Mouse (Mus musculus) embryo, embryonic 9.5 days (tissue): ENCODE results near the gene Hapln4.
A peak's percentile ranks its signal among the peaks of the same experiment; 100 is the strongest.
"Not testable (repeated sequence)": the region's sequence is repeated elsewhere in the genome, so short reads cannot be mapped to it uniquely, and the experiment has no call there.

Source experiments
- DNase-seq: peaks from one replicate; pipeline ENCODE4 v3.0.0-alpha.2; 2017; ENCODE audit errors: extremely low spot score

Gene Hapln4

DNA sequence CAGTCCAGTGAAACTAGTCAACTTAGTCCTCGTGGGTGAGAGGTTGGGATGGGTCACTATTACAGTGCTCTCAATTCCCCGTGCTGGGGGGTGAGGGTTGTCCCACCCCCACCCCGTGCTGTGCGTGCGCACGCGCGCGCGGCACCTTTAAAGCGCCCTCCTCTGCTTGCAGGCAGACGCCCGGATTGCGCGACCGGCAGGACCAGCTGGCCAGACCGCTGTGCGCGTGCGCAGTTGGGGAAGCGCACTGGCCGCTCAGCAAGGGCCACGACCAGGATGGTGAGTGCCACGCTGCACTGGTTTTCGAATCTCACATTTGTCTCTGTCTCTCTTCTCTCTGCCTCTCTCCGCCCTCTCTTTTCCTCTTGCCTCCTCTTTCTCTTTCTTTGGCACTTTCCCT lies at the start of gene Hapln4:
Hapln4 (plus strand) TSS at position 173 of the 400 bp plus-strand sequence.
- peak; percentile 69 for DNase-seq

- no peak for DNase-seq
These were observed 45.3 kb upstream of the Hapln4 start for GRCm38 (mm10) chr8:70037994-70038393.

DNA sequence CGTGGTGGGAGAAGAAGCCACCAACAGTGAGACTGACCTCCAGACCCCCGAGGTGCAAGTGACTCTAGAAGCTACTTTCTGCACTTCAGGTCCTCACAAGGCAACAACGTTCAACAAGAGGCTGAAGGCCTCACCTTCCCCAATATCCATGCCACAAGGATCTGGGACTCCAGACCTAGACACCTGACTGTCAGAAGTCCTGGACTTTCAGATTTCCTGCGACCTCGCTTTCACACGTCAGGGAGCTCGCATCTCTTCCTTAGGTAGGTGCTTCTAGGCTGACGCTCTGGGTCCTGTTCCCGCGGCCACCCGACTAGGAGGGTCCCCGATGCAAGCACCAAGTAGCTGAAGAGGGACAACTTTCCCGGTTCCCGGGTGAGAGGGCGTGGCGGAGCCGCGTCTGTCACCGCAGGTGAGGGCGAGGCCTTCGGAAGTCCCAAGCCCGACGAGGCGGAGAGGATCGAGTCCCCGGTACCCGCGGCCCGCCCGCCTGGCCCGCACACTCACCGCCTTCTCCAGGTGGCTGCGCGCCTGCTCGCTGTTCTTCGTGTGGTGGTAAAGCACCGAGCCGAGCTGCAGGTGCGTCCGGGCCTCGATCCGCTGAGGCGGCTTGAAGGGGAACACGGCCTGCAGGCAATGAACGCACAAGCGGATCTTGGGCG lies 41.2 kb upstream of the Hapln4 start:
- no peak for DNase-seq

DNA sequence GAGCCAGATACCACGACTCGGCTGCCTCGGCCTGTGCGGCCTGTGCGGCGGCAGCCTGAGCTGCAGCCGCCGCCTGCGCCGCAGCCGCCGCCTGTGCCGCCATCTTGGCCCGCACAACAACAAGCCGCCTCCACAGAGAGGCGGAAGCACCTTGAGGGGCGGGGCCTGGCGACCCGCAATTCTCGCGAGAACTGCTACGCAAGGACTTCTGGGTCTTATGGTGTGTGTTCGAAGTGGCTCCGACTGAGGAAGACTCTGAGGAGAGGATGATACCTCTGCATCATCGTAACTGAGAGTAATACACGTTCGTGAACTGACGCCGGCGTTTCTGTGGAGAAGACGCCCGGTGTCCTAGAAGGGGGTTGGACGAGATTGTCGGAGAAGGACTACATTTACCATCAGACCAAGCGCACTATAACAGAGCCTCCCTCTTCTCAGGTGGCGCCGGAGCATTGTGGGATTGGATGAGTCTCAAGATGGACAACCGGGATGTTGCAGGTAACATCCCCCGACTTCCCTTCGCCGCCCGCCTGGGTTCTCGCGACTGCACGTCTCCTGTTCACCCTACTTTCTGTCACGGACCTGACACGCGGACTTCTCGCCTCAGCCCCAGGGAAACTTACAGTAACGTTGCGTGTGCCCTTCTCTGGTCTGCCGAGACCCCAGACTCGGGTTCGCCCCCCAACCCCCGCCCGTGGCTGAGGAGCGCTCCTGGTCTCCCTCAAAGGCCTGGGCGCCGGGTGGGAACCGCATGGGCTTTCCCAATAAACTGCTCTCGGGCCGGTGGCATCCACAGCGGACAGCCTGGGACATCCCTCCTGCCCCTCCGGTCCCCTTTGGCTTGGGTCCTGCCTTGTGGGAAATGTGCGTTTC lies 40.4 kb upstream of the Hapln4 start, which contains the start of the genes Mau2 and Sugp1:
Mau2 (minus strand) TSS at position 152 of the 873 bp plus-strand sequence.
Sugp1 (plus strand) TSS at position 231 of the 873 bp plus-strand sequence.
- DNase-seq = peak; percentile 96

DNA sequence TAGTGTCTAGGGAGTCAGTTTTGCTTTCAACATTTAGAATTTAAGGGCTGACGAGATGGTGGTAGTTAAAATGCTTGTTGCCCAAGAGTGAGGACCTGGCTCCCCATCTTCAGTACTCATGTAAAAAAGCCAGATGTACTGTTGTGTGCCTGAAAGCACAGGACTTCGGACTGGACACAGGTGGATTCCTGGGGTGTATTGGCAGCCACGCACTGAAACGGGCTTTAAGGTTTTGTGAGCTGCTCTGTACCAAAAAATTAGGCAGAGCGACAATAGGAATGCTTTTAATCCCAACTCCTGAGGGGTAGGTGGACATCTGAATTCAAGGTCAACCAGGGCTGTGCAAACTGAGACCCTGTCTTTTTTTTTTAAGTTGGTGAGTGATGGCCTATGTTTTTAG lies 39.3 kb upstream of the Hapln4 start:
- no peak for DNase-seq

- DNase-seq = no peak
These were observed 33.6 kb upstream of the Hapln4 start for GRCm38 (mm10) chr8:70049662-70050061.

DNA sequence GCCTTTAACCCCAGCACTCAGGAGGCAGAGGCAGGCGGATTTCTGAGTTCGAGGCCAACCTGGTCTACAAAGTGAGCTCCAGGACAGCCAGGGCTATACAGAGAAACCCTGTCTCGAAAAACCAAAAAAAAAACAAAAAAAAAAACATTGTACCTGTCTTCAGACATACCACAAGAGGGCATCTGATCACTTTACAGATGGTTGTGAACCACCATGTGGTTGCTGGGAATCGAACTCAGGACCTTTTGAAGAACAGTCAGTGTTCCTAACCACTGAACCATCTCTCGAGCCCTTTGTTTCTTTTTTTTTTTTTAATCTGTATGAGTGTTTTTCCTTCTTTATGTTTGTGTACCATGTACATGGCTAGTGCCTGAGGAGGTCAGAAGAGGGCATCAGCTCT lies 32.8 kb upstream of the Hapln4 start:
- not testable (repeated sequence) for DNase-seq

DNA sequence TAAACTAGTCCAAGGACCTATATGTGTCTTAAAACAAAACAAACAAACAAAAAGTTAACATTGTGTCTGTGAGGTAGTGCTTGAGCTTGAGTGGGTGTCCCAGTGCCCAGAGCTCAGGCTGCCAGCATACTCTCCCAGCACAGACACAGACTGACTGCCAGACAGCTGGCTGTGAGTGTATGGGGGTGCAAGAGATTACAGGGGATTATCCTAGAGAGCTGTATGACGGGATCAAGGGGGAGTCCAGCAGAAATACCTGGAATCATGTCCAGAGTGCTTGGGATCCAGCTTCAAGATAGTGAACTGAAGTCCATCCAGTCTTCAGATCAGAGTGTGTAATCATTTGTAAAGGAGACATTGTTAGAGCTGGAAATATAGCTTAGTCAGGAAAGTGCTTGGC lies 25.5 kb upstream of the Hapln4 start:
- DNase-seq = no peak

DNA sequence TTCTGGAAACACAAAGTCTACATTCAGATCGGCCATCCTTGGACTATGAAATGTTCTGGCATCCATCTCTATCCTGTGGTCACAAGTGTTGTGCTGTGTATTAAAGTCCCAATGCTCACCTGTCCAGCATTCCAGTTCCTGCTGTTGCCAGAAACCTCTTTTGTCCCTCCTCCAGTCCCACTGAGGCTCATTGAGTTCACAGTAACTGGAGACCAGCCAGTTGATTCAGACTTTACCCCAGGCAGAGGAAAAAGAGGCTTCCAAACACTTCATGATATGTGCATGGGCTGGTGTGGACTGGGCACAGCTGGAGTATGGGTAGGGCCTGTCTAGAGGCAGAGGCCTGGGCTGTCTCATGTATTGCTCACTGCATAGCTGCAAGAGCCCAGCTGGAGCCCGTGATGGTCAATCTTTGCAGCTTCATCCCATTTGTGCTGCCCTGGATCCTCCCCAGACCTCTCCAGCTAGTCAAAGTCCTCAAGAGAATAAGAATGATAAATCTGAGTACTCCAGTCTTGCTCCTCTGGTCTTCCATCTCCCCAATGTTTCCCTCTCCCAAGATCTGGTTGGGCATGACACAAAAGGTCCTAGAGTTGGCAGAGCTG lies 11.3 kb upstream of the Hapln4 start:
- DNase-seq = no peak

- peak; percentile 36 for DNase-seq
These were observed 10.7 kb upstream of the Hapln4 start, which contains the start of gene Tm6sf2 for GRCm38 (mm10) chr8:70072441-70073069. Gene Tm6sf2 (plus strand): TSS chr8:70072924.

- no peak for DNase-seq
These were observed 10.1 kb upstream of the Hapln4 start for GRCm38 (mm10) chr8:70073120-70073519.

DNA sequence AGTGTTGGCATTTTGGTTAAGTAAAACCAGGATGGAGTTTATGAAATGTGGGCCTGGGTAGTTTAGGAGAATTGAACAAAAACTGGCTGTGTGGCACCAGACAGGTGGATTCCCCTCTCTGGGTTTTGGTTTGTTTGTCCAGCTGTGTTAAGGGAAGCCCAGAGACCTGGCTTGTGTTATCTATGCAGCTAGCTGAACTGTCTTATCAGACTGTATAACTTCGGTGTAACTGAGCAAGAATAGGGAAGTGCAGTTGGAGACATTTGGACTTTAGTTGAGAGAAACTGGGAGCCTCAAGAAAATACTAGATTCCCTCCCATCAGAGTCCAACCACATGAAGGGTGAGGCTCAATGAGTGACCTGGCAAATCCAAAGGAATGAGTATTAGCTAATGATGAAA lies 9.6 kb upstream of the Hapln4 start:
- no peak for DNase-seq

GRCm38 (mm10) chr8:70081976-70082375 lies 1.3 kb upstream of the Hapln4 start:
- no peak for DNase-seq

- peak; percentile 48 for DNase-seq
These were observed 1.2 kb downstream of the Hapln4 start for GRCm38 (mm10) chr8:70084191-70085065.

- no peak for DNase-seq
These were observed 2.9 kb downstream of the Hapln4 start for GRCm38 (mm10) chr8:70086151-70086550.

DNA sequence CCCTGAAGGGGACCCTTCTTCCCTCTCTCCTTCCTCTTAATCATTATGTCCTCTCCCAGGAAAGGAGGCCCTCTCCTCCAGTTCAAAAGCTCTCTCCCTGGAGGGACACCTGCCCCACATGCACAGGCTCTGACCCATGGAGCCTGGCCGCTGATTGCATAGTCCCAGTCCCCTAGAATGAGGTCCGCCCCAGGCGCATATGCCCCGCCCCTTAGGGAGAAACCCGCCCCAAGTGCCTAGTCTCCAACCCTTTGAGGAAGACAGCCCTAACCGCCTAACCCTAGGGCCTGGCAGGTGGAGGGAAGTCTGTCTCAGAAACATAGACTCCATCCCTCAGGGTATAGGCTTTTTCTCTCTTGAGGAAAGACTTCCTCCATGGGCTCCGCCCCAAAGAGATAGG lies 4.0 kb downstream of the Hapln4 start:
- no peak for DNase-seq

- DNase-seq = peak; percentile 74
These were observed 4.8 kb downstream of the Hapln4 start for GRCm38 (mm10) chr8:70087836-70088650.

DNA sequence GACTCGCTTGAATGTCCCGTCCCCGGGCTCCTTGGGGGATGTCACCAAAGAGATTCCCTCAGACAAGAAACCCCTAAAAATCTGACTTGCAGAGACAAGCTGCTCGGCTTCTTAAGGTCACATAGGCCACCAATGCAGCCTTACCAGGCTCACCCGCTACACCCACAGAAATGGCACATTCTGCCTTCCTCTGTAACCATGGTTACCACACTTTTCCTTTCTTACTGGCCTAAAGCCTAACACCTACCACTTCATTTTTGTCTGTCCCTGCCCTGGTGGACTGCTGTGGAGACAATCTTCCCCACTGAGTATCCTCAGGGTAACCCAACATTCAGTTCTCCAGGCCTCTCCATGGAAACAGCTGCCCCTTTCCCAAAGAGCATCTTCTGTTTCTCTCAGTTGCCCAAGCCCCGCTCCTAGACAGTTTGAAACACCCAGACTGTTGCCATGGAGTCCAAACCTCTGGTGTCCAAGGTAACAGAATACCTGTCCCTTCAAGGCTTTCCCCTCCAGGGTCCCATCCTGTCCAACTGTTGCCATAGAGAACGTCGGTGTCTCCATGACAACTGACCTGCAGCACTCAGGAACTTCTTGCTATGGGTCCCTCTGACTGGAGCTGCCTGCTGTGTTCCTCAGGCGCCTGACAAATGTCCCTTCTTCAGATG lies 6.2 kb downstream of the Hapln4 start:
- no peak for DNase-seq

DNA sequence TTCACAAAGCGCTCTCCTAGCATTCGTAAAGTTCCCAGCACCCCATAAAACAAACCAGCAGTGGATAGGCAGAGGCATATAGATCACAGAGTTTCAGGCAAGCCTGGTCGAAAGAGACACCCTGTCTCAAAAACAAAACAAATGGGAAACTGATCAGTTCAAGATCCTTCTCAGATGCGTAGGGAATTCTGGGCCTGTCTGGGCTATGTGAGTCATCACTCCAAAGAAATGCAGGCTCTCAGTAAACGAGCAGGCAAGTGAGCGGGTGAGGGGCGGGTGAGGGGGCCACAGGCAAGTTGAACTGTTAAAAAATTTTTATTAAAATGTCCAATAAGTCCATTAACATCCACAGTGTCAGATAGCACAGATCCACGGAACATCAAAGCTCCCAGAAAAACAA lies 9.5 kb downstream of the Hapln4 start:
- no peak for DNase-seq

- DNase-seq = no peak
These were observed 16.0 kb downstream of the Hapln4 start for GRCm38 (mm10) chr8:70099276-70099675.
